Mouse (Mus musculus) 3134 (cell line): ENCODE data around the gene Borcs6.
"Not testable (repeated sequence)": the region's sequence is repeated elsewhere in the genome, so short reads cannot be mapped to it uniquely, and the experiment has no call there.

Experiments used
- DNase-seq: peaks from one replicate; pipeline ENCODE4 v3.0.0-alpha.2; 2011; ENCODE audit warnings: low spot score; ENCODE audit not compliant: insufficient read length; ENCODE audit errors: extremely low read depth

The Borcs6 gene

DNA sequence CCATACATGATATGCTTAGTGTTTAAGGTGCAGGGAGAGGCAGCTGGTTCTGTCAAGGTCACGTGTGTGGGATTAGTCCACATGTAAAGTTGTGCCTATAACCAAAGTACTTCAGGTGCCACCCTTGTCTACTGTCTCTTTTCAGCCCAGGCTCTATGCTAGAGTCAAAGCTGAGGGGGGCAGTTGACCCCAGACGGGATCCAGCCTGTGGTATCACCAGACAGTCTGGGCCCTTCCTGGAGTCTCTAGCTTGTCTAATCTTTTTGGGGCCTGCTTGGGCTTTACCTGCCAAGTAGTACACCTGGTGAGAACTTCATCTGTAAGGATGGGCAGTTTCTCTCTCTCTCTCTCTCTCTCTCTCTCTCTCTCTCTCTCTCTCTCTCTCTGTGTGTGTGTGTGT, 28.1 kb downstream of the Borcs6 start:
- DNase-seq: no peak

DNA sequence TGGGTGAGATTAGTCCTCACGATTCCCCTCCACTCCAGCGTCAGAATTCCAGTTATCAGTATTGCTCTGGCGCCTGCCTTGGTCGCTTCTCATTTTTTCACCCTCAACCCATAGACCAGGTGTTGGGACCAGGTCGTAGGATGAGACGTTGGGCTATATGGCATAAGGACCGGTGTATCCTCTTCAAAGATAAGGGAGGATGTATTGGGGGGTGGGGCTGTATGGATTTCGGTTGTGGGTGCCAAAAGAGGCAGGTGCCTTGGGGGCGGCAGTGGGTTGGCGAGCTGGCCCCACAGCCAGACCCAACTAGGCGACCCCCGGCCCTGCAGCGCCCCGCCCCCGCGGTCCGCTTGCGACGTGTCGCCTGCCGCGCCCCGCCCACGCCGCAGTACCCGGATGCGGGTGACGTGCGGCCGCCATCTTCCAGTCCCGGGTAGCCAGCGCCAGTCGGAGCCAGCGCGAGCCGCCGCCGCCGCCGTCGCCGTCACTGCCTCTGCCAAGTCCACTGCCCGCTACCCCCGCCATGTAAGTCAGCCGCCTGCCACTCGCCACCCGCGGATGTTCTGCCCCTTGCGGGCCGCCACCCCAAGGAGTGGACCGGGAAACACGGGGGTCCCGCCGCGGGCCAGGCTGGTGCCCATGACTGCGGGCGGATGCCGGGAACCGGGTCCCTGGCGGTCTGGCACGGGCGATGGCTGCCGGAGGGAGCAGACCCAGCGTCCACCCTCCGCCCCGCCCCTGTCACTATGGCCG, 28.8 kb downstream of the Borcs6 start, which contains the start of gene Vamp2:
Gene Vamp2 (plus strand): TSS at position 388 of the 753 bp plus-strand sequence.
- DNase-seq: peak; percentile 86

- DNase-seq: peak; percentile 60
Measured at GRCm38 (mm10) chr11:69088856-69089615, 29.5 kb downstream of the Borcs6 start.

- no peak for DNase-seq
Measured at GRCm38 (mm10) chr11:69089616-69090290, 30.2 kb downstream of the Borcs6 start.

DNA sequence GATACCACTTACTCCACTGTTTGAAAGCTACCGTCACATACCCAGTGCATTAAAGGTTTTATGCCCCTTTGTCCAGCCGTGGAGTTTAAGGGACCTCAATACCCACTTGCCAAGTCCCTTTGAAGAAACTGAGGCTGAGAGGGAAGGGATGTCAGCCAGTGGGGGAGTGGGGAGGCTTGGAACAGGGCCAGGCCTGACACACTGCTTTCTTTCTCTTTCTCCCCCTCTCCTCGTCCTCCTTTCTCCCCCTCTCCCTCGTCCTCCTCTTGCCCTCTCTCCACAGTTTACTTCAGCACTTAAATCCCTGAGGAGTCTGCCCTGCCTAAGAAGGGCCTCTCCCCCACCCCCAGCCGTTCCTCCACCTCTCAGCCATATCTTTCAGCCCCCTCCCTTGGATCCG, 30.9 kb downstream of the Borcs6 start:
- no peak for DNase-seq

DNA sequence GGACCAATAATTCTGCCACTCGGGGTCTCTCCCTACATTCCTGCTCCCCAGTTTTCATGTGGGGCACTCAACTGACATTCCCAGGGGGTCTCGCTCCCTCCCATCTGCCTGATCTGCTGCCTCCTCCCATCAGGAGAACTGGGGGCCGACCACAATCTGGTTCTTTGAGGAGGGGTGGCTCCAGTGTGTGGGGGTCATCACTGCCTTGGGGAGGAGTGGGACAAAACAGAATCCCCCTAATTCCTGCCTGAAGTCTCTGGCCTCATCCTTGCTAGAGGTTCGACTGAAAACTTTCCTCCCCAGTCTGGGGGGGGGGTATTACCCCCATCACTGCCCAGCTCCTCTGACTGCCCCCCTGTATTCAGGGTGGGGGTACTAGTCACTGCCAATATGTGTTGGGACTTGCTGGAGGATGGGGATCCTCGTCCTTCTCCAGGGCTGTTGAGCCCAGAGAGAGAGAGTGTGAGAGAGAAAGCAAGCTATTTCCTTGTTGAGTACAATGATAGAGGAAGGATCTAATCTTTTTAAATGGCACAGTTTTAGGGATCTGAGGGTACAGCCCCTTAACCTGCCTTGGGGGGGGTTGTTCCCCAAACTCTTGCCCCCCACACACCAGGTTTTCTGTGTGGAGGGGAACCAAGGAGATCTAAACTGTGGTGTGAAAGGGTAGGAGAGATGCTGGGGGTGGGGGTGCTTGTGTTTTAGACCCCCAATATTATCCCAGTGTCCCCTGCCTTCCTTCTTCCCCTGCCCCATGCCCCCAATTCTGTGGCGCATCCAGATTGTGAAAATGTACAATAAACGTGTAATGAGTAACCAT, 32.3 kb downstream of the Borcs6 start:
- no peak for DNase-seq

DNA sequence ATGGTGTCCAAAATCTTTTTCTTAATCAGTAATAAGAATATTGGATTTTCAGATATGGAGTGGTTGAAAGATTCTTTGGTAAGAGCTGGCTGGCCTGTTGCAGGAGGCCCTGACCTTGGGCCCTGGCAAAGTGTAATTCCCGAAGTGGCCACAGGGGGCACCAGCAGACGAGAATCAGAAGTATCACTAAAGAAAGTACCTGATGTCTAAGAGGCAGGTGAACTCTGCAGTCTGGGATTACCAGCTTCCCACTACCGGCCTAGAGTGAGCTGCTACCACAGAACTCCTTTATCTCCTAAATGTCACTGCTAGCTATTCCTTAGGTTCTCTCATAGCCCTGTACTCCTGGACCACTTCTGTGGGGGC, 32.9 kb downstream of the Borcs6 start:
- peak; percentile 48 for DNase-seq

DNA sequence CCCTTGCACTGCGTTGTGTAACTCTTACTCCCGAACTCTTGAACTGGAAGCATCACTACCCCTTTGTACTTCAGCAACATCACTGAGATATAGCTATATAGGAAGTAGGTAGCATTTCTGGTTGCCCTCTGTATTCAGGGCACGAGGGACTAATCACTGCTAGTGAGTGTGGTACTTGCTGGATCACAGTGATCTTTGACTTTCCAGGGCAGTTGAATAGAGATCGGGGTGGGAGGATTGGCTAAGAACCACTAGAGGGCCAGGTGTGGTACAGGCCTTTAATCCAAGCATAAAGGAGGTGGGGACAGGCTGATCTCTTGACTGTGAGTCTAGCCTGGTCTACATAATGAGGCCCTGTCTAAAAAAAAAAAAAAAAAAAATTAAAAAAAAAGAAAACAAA, 33.4 kb downstream of the Borcs6 start:
- no peak for DNase-seq

DNA sequence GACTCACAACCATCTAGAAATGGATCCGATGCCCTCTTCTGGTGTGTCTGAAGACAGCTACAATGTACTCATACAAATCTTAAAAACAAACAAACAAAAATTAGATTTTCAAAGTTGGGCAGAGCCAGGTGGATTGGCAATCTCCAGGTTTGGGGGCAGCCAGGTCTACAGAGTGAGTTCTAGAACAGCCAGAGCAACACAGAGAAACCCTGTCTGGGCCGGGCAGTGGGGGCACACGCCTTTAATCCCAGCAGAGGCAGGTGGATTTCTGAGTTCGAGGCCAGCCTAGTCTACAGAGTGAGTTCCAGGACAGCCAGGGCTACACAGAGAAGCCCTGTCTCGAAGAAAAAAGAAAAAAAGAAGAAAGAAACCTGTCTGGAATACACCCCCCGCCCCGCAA, 34.3 kb downstream of the Borcs6 start:
- not testable (repeated sequence) for DNase-seq

GRCm38 (mm10) chr11:69094697-69095429, 35.3 kb downstream of the Borcs6 start, which contains the start of gene Per1:
Per1 (plus strand) TSS chr11:69095217.
- DNase-seq: peak; percentile 98

- DNase-seq: no peak
Measured at GRCm38 (mm10) chr11:69095511-69096231, 36.2 kb downstream of the Borcs6 start.

DNA sequence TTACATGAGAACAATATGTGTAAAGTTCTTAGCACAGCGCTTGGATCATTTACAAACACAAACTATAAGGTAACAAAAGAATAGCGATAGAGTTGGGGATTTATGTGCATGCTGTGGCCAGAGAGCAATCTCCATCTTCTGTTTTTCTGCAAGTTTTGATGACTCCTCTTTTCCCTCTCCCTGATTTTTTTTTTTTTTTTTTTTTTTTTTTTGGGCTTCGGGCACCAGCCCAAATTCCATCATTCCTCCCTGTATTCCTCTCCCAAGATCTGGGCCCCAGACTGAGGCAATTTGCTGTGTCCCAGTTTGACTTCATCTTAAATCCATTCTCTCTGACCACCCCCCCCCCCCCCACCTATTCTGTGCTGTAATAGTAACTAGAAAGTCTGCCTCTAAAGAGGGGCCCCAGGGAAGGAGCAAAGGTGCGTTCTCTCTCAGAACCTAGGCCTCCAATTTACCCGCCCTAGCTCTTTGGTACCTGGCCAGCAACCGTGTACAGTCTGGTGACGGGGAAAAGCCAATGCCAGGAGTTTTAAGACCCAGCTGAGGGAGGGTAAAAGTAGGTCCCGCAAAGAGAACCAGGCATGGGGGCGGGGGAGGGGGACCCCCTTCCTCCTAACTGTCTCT, 37.0 kb downstream of the Borcs6 start:
- DNase-seq: no peak

DNA sequence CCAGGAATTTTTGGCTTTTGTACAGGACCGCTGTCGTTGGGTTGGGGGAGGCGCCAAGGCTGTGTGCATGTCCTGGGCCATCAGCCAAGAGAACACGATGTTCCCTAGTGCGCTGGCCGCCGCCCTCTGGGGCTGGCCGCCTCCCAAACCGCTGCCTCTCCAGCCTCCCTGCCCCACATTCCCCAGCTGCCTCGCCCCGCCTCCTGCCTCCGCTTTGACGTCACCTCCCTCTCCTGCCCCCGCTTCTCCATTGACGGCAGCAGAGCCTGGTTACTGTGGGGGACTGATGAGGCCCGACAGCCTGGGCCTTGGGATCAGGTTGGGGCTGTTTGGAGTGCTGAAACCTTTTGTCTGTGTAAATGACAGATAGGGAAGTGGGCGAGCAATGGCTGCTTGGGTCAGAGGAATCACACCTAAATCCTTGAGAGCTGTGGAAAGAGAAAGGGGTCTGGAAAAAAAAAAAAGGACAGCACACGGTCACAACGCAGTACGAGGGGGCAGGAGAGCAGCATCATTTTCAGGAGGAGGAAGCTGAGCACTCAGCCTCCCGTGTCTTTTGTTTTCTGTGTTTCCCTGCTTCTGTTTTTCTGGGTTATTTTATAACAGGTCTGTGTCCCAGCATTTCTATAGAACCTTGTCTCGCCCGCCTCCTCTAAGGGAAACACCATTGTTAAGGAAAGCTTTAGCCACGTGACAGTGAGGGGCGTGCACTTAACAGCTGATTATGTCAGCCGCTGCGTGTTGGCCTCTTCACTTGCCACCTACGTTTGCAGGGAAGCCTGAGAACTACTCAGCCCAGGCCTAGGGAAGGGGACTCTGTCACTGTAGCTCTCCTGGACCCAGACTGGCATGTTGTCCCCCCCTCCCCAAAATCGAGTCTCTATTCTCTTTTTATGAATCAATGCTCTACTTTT, 37.7 kb downstream of the Borcs6 start:
- DNase-seq: peak; percentile 97

GRCm38 (mm10) chr11:69098039-69098761, 38.7 kb downstream of the Borcs6 start:
- DNase-seq: no peak

GRCm38 (mm10) chr11:69098762-69099091, 39.2 kb downstream of the Borcs6 start:
- DNase-seq: peak; percentile 98

GRCm38 (mm10) chr11:69099177-69099914, 39.8 kb downstream of the Borcs6 start:
- no peak for DNase-seq
